Mouse (Mus musculus): ENCODE data around the gene Ralb.

- TF ChIP-seq TCF12 (IDR thresholded peaks at IDR 0.05; ENCODE audit: insufficient read depth, poor library complexity, severe bottlenecking): no peak
- no peak for TF ChIP-seq MAX (IDR thresholded peaks at IDR 0.05; ENCODE audit: low read depth)
- no peak for TF ChIP-seq USF1 (IDR thresholded peaks at IDR 0.05; ENCODE audit: low read depth)
- TF ChIP-seq MYOG (IDR thresholded peaks at IDR 0.05; ENCODE audit: control insufficient read depth in 1 of 3, insufficient read depth in 1 of 3, insufficient read length in 2 of 3, low read depth in 2 of 3): no peak
- no peak for TF ChIP-seq POLR2A (IDR thresholded peaks at IDR 0.05; ENCODE audit: insufficient read length, low read depth)
- TF ChIP-seq E2F4 (IDR thresholded peaks at IDR 0.05; ENCODE audit: insufficient read depth): no peak
- TF ChIP-seq SRF (IDR thresholded peaks at IDR 0.05; ENCODE audit: control insufficient read depth, insufficient read length, low read depth): no peak
Measured at GRCm38 (mm10) chr1:119492097-119492496, 12.5 kb downstream of the Ralb start.

All from myocyte (in vitro differentiated cells).